Mouse (Mus musculus) CH12.LX (cell line): ENCODE measurements around the gene Hmga1b. TPM values are rescaled to one million over a fixed set of nuclear protein-coding genes. Genes with fewer than 3 reads are reported as not detected.
A peak's percentile ranks its signal among the peaks of the same experiment; 100 is the strongest.

Experiments used
- DNase-seq: peaks from one replicate; pipeline ENCODE4 v3.0.0-alpha.2; 2013; ENCODE audit errors: extremely low read depth
- H3K27ac ChIP-seq: 2 replicates; pipeline ENCODE4 v1.5.1; 2012; ENCODE audit warnings: low read depth, mild to moderate bottlenecking, control low read depth, moderate library complexity; ENCODE audit not compliant: insufficient read depth
- H3K27me3 ChIP-seq: replicated peaks from 2 replicates; pipeline ENCODE3; 2012; ENCODE audit warnings: inconsistent platforms
- H3K36me3 ChIP-seq, 2 experiments: replicated peaks in 1 of 2; 2 replicates each; pipeline versions ENCODE3 to v1.6.1; 2012; ENCODE audit warnings: inconsistent platforms in 1 of 2, low read length in 1 of 2, mild to moderate bottlenecking in 1 of 2, mixed read lengths in 1 of 2, moderate library complexity in 1 of 2; ENCODE audit not compliant: control insufficient read depth in 1 of 2, insufficient read depth in 1 of 2
- H3K4me1 ChIP-seq, 2 experiments: 2 replicates each; pipeline ENCODE4 v1.6.1; 2012; ENCODE audit warnings: inconsistent platforms in 1 of 2, moderate library complexity in 1 of 2; ENCODE audit not compliant: insufficient read depth in 2 of 2, control insufficient read depth in 1 of 2
- H3K4me2 ChIP-seq: 2 replicates; pipeline ENCODE4 v1.6.1; 2012; ENCODE audit warnings: low read depth, mild to moderate bottlenecking, control low read depth; ENCODE audit not compliant: poor library complexity, insufficient read depth, severe bottlenecking
- H3K4me3 ChIP-seq, 3 experiments: fragments of 150-350 bp in 1 of 3; sonication (generic) in 1 of 3; replicated peaks in 1 of 3; 2 replicates each; pipeline versions ENCODE3 to v1.5.1; 2011 to 2012; ENCODE audit warnings: low read depth in 2 of 3, low read length in 2 of 3, mild to moderate bottlenecking in 2 of 3, moderate library complexity in 2 of 3, control low read depth in 1 of 3, improper control_type of control experiment in 1 of 3, inconsistent platforms in 1 of 3, mixed read lengths in 1 of 3; ENCODE audit not compliant: poor library complexity in 1 of 3
- H3K79me2 ChIP-seq: replicated peaks from 2 replicates; pipeline ENCODE4 v1.6.1; 2012; ENCODE audit warnings: mild to moderate bottlenecking, moderate library complexity; ENCODE audit not compliant: control insufficient read depth, poor library complexity, insufficient read depth, severe bottlenecking; ENCODE audit errors: extremely low read depth
- H3K9ac ChIP-seq: 2 replicates; pipeline ENCODE4 v1.6.1; 2012; ENCODE audit warnings: low read depth, mild to moderate bottlenecking, control low read depth, moderate library complexity; ENCODE audit not compliant: insufficient read depth
- H3K9me3 ChIP-seq: replicated peaks from 2 replicates; pipeline ENCODE3; 2012; ENCODE audit warnings: low read length, inconsistent platforms, mixed read lengths
- CHD2 ChIP-seq: IDR thresholded peaks from 2 replicates; pipeline ENCODE4 v1.6.1; 2011; ENCODE audit warnings: low read length, improper control_type of control experiment
- CTCF ChIP-seq, 2 experiments: IDR thresholded peaks in 1 of 2; conservative IDR thresholded peaks in 1 of 2; 2 replicates each; pipeline ENCODE4 v1.5.1; 2011 to 2012; ENCODE audit warnings: low read depth in 2 of 2, low read length in 2 of 2, improper control_type of control experiment in 1 of 2, inconsistent platforms in 1 of 2, mild to moderate bottlenecking in 1 of 2, moderate library complexity in 1 of 2
- ELF1 ChIP-seq: IDR thresholded peaks from 2 replicates; pipeline ENCODE4 v1.6.1; 2014; ENCODE audit warnings: low read depth, mild to moderate bottlenecking, inconsistent platforms, low read length, improper control_type of control experiment
- EP300 ChIP-seq: IDR thresholded peaks from 2 replicates; pipeline ENCODE4 v1.6.1; 2011; ENCODE audit warnings: low read length, improper control_type of control experiment
- ETS1 ChIP-seq: conservative IDR thresholded peaks from 2 replicates; pipeline ENCODE4 v1.6.1; 2012; ENCODE audit warnings: low read depth, mild to moderate bottlenecking, inconsistent platforms, low read length, improper control_type of control experiment, moderate library complexity
- GABPA ChIP-seq: IDR thresholded peaks from 2 replicates; pipeline ENCODE4 v1.6.1; 2012; ENCODE audit warnings: low read depth, low read length, improper control_type of control experiment, inconsistent platforms; ENCODE audit not compliant: insufficient replicate concordance
- IRF4 ChIP-seq: IDR thresholded peaks from 2 replicates; pipeline ENCODE4 v1.6.1; 2014; ENCODE audit warnings: low read depth, mild to moderate bottlenecking, inconsistent platforms, low read length, improper control_type of control experiment
- JUN ChIP-seq: IDR thresholded peaks from 2 replicates; pipeline ENCODE4 v1.6.1; 2011; ENCODE audit warnings: low read depth, mild to moderate bottlenecking, low read length, improper control_type of control experiment, moderate library complexity; ENCODE audit not compliant: insufficient read depth
- JUND ChIP-seq: conservative IDR thresholded peaks from 2 replicates; pipeline ENCODE4 v1.6.1; 2011; ENCODE audit warnings: low read depth, low read length, improper control_type of control experiment
- MAZ ChIP-seq: IDR thresholded peaks from 2 replicates; pipeline ENCODE4 v1.6.1; 2012; ENCODE audit warnings: low read depth, mild to moderate bottlenecking, inconsistent platforms, low read length, improper control_type of control experiment, moderate library complexity
- MEF2A ChIP-seq: IDR thresholded peaks from 2 replicates; pipeline ENCODE4 v1.6.1; 2014; ENCODE audit warnings: low read depth, mild to moderate bottlenecking, inconsistent platforms, low read length, improper control_type of control experiment, borderline replicate concordance
- POLR2A ChIP-seq: IDR thresholded peaks from 2 replicates; pipeline ENCODE4 v1.6.1; 2011; ENCODE audit warnings: low read depth, mild to moderate bottlenecking, improper control_type of control experiment, low read length
- POLR2AphosphoS2 ChIP-seq: IDR thresholded peaks from 2 replicates; pipeline ENCODE4 v1.6.1; 2011; ENCODE audit warnings: low read depth, low read length, improper control_type of control experiment
- SIN3A ChIP-seq: IDR thresholded peaks from 2 replicates; pipeline ENCODE4 v1.6.1; 2012; ENCODE audit warnings: low read length, improper control_type of control experiment, inconsistent platforms
- USF1 ChIP-seq: IDR thresholded peaks from 2 replicates; pipeline ENCODE4 v1.6.1; 2014; ENCODE audit warnings: low read depth, mild to moderate bottlenecking, inconsistent platforms, low read length, improper control_type of control experiment
- dilution Hi-C: fragments of 300-500 bp; cut with MboI; formaldehyde crosslinking; loops from 2 replicates; pipeline ENCODE4 v1.14.3; 2020; ENCODE audit warnings: low sequenced_read_pairs; ENCODE audit not compliant: extremely low pct_unique_long_range_greater_than_20kb, extremely low pct_ligation_motif_present
- in situ Hi-C: fragments of 300-500 bp; cut with MboI; formaldehyde crosslinking; loops from 3 replicates; pipeline ENCODE4 v1.14.3; 2019; ENCODE audit warnings: low sequenced_read_pairs, low pct_ligation_motif_present, low pct_unique_long_range_greater_than_20kb, mixed read lengths
- polyA plus RNA-seq: library from polyadenylated mRNA; unstranded; fragments of >175 nt; gene quantifications from 2 replicates; pipeline ENCODE4 v1.2.1, GENCODE M21; 2012; ENCODE audit warnings: low read depth; ENCODE audit not compliant: insufficient read length
- total RNA-seq, 2 experiments: library from RNA; depleted of rRNA; stranded (reverse); fragments of 300-350 nt in 1 of 2; fragments of >200 nt in 1 of 2; gene quantifications; 2 replicates each; pipeline ENCODE4 v1.2.3; 2012 to 2014

Hmga1b gene
- total and polyA plus RNA-seq, 3 experiments = 126 to 414 (median 167) TPM

DNA sequence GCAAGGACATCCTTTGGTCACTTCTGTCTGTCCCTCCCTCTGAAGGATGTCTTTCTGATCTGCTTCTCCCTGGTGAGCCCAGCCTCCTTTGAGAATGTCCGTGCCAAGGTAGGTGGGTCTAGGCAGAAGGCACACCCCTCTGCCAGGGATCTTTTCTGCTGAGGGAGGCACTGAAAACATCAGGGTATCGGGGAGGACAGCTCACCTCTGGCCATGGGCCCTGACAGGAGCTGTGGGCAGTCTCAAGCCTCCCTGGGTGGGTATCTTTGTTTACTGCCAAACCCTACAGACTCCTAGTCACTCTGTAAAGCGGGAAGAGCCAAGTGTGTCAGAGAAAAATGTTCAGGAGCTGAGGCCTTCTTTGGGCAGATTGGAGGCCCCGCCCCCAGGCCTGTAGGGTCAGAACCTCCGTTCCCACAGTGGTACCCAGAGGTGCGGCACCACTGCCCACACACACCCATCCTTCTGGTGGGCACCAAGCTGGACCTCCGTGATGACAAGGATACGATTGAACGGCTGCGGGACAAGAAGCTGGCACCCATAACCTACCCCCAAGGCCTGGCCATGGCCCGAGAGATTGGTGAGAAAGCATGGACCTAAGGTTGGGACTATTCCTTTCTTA lies 39.7 kb upstream of the Hmga1b start:
- DNase-seq = no peak
- H3K4me3 ChIP-seq = no peak overlapping the region
- in situ Hi-C loops = no loop called here
- no peak overlapping the region for H3K9ac ChIP-seq
- no peaks in the 10 kb centered on the region for H3K79me2 ChIP-seq
- peaks cover 7% of the 10 kb centered on the region for H3K9me3 ChIP-seq
- H3K36me3 ChIP-seq = peaks cover 52 to 78% of the 10 kb centered on the region in 2 experiments
- dilution Hi-C loops = no loop called here
- H3K27ac ChIP-seq = no peak overlapping the region
- H3K27me3 ChIP-seq = peaks cover 2% of the 10 kb centered on the region
- no peak for TF ChIP-seq MEF2A
- no peak for TF ChIP-seq ETS1
- peak; percentile 20; the same call in 1 of the 2 replicates for TF ChIP-seq POLR2A
- no peak for TF ChIP-seq EP300
- no peak for TF ChIP-seq MAZ
- H3K4me1 ChIP-seq = peaks cover 5% of the 10 kb centered on the region in 2 experiments
- no peak overlapping the region for H3K4me2 ChIP-seq

DNA sequence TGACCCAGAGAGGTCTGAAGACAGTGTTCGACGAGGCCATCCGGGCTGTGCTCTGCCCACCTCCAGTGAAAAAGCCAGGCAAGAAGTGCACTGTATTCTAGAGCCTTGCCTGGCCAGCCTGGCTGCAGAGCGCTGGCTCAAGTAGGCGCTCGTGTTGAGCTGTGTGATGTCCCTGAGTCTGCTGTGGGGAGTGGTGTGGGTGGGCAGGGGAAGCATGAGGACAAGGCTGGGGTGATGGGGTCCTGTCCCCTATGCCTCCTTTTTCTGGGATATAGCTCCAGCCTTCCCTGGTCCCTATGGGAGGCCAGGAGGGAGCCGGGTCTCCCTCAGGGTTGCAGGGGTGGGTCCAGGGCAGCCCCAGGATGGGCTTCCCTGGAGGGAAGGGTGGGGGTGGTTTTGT lies 39.1 kb upstream of the Hmga1b start:
- peaks cover 5% of the 10 kb centered on the region in 2 experiments for H3K4me1 ChIP-seq
- peaks cover 8% of the 10 kb centered on the region for H3K27me3 ChIP-seq
- no peak overlapping the region for H3K27ac ChIP-seq
- in situ Hi-C loops = no loop called here
- H3K4me2 ChIP-seq = no peak overlapping the region
- H3K9ac ChIP-seq = no peak overlapping the region
- TF ChIP-seq CTCF (conservative IDR thresholded peaks at IDR 0.05 in 1 of 2, IDR thresholded peaks at IDR 0.05 in 1 of 2; ENCODE audit: low read depth in 2 of 2, low read length in 2 of 2) (no peak), CHD2 (no peak), MEF2A (no peak), IRF4 (no peak), JUN (no peak), SIN3A (no peak), GABPA (no peak), ELF1 (no peak), POLR2AphosphoS2 (no peak), JUND (no peak), USF1 (no peak)
- H3K9me3 ChIP-seq = peaks cover 7% of the 10 kb centered on the region
- H3K79me2 ChIP-seq = no peaks in the 10 kb centered on the region
- no peak overlapping the region for H3K4me3 ChIP-seq
- dilution Hi-C loops = no loop called here
- DNase-seq = no peak
- peaks cover 46 to 71% of the 10 kb centered on the region in 2 experiments for H3K36me3 ChIP-seq
